Mouse (Mus musculus): ENCODE data around the gene Mroh3. TPM values are rescaled to one million over a fixed set of nuclear protein-coding genes. Genes with fewer than 3 reads are reported as not detected.

Gene Mroh3
- total RNA-seq, 2 experiments from 2014 or later = not detected

- no peak for DNase-seq (ENCODE audit: low spot score in 2 of 2)
Measured at GRCm38 (mm10) chr1:136156951-136157350, 55.7 kb downstream of the Mroh3 start.

- DNase-seq (ENCODE audit: low spot score in 2 of 2) = no peak
Measured at GRCm38 (mm10) chr1:136156304-136156703, 56.3 kb downstream of the Mroh3 start.

GRCm38 (mm10) chr1:136151371-136151770 lies 61.3 kb downstream of the Mroh3 start:
- DNase-seq (ENCODE audit: low spot score in 2 of 2) = no peak

GRCm38 (mm10) chr1:136149702-136150101 lies 62.9 kb downstream of the Mroh3 start:
- DNase-seq (ENCODE audit: low spot score in 2 of 2) = no peak

DNA sequence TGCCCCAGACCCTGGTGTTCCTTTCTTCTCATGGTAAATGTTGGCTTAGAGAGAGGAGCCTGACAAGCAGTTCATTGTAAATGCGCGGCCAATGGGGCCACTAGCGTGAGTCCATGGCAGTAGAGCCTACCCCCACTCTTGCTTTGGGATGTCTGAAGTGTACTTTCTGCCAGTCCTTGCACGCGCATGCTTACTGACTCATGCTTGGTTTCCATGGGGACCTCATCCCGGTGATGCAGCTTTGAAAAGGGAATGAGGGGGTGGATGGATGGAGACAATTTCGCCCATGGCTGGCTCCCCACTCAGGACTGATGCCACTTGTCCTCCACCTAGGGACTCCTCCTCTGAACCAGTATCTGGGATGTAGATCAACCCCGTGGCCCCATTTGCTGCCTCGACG lies 69.1 kb downstream of the Mroh3 start:
- DNase-seq (ENCODE audit: low spot score in 2 of 2) = no peak

DNA sequence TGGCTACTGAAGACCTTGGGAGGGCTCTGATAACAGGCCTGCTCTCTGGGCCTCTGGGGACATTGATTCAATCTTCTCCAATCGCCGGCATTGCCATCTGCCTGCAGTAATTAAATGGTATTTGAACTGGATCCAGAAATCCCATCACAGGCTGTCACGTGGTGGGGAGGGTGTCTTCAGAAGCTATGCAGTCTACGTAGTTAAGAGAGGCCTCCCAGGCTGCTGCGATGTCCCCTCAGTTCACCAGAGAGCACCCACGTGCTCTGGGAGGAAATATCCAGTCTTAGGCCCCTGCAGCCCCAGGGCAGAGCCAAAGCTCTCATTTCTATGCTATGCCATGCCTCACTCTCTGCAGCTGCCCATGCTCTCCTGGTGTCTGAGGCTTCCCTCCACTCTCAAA lies 70.3 kb downstream of the Mroh3 start:
- no peak for DNase-seq (ENCODE audit: low spot score in 2 of 2)

DNA sequence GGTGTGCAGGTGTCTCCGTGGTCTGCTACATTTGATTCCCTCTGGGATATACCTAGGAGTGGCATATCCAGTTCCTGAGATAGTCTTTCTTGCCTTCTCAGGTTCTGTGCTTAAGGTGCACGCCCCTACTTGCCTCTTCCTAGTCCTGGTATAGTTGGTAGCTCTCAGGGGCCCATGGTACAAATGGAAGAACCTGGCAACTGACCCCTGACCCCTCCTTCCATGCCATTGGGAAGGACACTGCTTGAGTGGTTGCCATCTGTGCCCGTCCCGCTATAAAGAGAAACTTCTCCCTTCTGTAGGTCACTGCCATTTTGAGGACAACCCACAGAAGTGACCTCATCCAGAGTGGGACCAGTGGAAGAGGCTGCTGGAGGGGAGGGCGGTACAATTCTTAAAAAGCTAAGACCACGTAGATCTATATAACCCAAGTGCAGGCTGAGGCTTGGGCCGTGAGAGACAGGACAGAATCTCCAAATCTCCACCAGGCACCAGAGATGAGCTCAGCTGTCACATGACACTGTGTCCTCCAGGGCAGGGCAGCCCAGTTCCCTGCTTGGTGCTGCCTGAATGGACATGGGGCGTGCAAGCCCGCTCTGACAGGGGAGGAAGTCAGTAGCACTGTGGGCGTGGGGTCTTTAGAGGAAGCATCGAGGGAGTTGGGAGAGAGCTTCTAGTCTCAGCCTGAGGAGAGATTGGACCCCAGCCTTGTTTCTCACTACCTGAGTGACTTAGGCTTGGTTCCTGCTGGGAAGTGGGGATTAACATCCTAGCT lies 71.3 kb downstream of the Mroh3 start:
- DNase-seq (ENCODE audit: low spot score in 2 of 2) = no peak

DNA sequence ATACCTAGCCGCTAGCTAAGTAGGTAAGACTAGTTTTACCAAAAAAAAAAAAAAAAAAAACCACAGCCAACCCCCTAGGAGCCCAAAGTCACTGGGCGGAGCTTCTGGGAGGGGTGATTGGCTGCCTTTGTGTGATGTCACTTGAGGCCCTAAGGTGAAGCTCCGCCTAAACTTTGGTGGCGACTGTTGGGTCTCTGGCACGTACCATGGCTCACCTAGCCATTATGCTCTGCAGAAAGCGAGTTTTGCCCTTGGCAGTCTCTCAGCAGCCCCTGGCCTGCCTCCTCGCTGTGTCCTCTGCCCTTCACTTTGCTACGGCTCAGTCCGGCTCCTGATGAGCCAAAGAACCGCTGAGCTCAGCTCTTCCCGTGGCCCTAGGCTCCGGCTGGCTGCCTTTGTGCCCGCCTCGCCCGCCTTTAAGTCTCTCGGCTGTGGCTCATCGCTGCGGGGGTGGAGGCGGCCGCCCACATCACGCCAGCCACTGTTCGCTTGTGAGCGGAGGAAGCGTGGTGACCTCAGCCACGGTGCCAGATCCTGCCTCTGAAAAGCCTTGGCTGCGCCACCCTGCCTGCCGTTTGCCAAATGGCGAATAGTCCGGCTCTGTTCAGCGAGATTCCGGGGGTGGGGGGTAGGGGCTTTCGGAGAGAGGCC lies 72.5 kb downstream of the Mroh3 start:
- DNase-seq (ENCODE audit: low spot score in 2 of 2) = peak; percentile 79 to 81

DNA sequence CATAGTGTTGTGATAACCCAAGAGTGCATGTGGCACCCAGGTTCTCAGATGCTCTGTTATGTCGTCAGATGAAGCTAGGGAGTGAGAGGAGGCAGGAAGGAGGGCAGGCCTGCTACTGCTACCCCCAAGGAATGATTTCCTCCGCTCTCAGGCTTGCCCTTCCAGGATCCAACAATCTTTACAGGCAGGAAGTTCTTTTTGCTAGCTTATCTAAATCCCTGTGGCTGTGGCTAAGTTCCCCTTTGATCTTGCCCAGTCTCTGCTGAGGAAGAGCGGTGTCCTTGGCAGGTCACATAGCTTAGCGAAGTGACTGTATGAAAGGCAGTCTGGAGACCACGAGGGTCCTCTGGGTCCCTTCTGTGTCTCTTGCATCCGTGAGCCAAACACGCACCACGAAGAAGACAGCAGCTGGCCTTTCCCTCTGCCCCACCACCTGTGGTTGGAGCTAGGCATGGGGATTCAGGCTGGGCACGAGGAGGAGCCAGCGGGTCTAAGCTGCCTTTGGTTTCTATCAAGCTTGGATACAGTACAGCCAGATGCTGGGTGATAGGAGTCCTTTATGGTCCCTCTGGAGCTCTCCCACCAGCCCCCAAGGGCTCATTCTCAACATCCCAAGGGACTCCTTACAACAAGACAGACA lies 74.3 kb downstream of the Mroh3 start:
- DNase-seq (ENCODE audit: low spot score in 2 of 2) = no peak

- peak; percentile 41 to 58 for DNase-seq (ENCODE audit: low spot score in 2 of 2)
Measured at GRCm38 (mm10) chr1:136137575-136137974, 75.1 kb downstream of the Mroh3 start.

DNA sequence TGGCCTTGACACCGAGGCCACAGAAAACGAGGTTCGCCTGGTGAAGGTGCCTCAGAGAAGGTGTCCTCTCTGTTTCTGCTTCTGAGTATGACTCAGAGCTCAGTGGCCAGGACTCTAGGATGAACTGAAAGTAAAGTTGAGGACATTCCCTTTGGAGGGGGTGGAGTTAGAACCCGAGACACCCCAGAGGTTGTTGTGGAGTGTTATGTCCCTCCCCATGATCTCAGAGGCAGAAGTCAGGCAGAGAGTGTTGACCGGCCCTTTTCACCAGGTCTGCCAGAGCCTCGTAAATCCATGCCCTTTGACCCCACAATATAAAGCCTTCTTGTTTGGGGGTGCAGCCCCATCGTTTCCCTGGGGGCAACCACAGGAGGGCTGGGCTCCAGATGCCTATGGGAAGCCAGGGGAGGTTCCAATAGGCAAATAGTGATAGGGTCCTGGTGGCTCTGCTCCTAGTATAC lies 75.5 kb downstream of the Mroh3 start:
- DNase-seq (ENCODE audit: low spot score in 2 of 2) = no peak

DNA sequence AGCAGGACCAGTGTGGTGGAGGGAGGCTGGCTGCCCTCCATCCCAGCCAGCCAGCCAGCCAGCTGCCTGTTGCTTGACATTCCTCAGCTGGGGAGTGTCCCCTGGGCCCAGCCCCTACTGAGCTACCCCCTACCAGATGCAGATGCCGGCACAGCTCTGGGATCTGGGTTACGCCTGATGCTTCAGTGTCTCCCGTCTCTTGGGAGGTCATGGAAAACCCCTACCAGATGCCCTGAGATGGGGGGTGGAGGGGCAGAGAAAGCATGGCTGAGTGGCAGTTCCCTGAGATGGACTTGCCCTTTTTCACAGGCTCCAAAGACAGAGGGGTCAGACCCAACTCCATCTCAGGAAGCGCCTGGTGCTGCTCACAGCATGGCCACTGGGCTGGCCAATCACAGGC lies 76.1 kb downstream of the Mroh3 start:
- DNase-seq (ENCODE audit: low spot score in 2 of 2) = no peak

GRCm38 (mm10) chr1:136135777-136136444 lies 76.7 kb downstream of the Mroh3 start:
- no peak for DNase-seq (ENCODE audit: low spot score in 2 of 2)

GRCm38 (mm10) chr1:136135046-136135445 lies 77.6 kb downstream of the Mroh3 start:
- no peak for DNase-seq (ENCODE audit: low spot score in 2 of 2)

DNA sequence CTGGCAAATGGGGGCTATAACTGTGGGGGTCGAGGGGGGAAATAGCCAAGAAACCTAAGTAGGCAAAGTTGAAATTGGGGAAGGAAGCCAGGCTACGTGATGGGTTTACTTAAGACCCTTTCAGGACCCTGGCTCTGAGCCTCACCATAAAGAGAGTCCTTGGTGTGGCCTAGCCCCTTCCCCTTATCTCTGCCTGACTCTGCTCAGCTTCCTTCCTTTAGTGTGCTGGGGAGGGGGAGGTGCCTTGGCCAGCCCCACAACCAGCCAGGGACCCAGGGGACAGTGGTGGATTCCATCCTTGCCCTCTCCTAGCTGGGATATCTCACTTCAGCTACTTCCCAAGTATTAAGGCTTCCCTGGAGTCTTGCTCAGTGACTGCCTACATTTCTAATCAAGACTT lies 78.1 kb downstream of the Mroh3 start:
- no peak for DNase-seq (ENCODE audit: low spot score in 2 of 2)

GRCm38 (mm10) chr1:136133570-136134240 lies 78.9 kb downstream of the Mroh3 start:
- DNase-seq (ENCODE audit: low spot score in 2 of 2) = no peak

- no peak for DNase-seq (ENCODE audit: low spot score in 2 of 2)
Measured at GRCm38 (mm10) chr1:136132386-136133201, 80.0 kb downstream of the Mroh3 start.

Measured in adrenal gland, adult 18-20 months (tissue).